Mouse (Mus musculus) forebrain, embryonic 11.5 days (tissue): ENCODE data around the gene Ngf. TPM values are rescaled to one million over a fixed set of nuclear protein-coding genes. Genes with fewer than 3 reads are reported as not detected.

Source experiments
- ATAC-seq: fragments of 200-750 bp; cut with Nextera tagmentation; replicated peaks from 2 replicates; pipeline ENCODE4 v1.8.0; 2017; ENCODE audit warnings: moderate TSS enrichment; ENCODE audit not compliant: low FRiP score
- DNase-seq: peaks from one replicate; pipeline ENCODE4 v3.0.0-alpha.2; 2017; ENCODE audit warnings: low spot score
- H3K27ac ChIP-seq: fragments of 300-500 bp; sonication (generic); 2 replicates; pipeline ENCODE4 v1.5.1; 2014; ENCODE audit warnings: low read depth, low read length
- H3K27me3 ChIP-seq: fragments of 300-500 bp; sonication (generic); 2 replicates; pipeline ENCODE4 v1.6.1; 2014; ENCODE audit warnings: mild to moderate bottlenecking, low read length, mixed read lengths; ENCODE audit not compliant: control insufficient read depth, insufficient read depth
- H3K36me3 ChIP-seq: fragments of 300-500 bp; sonication (generic); 2 replicates; pipeline ENCODE4 v1.6.1; 2014; ENCODE audit warnings: mild to moderate bottlenecking, low read length, moderate library complexity, mixed read lengths; ENCODE audit not compliant: control insufficient read depth, insufficient read depth
- H3K4me1 ChIP-seq: fragments of 300-500 bp; sonication (generic); replicated peaks from 2 replicates; pipeline ENCODE4 v1.6.1; 2014; ENCODE audit warnings: low read length, mixed read lengths; ENCODE audit not compliant: control insufficient read depth, insufficient read depth
- H3K4me2 ChIP-seq: fragments of 300-500 bp; sonication (generic); 2 replicates; pipeline ENCODE4 v1.6.1; 2014; ENCODE audit warnings: low read depth, mild to moderate bottlenecking, low read length, moderate library complexity, mixed read lengths; ENCODE audit not compliant: severe bottlenecking
- H3K4me3 ChIP-seq: fragments of 300-500 bp; sonication (generic); 2 replicates; pipeline ENCODE4 v1.5.1; 2014; ENCODE audit warnings: low read depth, low read length
- H3K9ac ChIP-seq: fragments of 300-500 bp; sonication (generic); 2 replicates; pipeline ENCODE4 v1.6.1; 2014; ENCODE audit warnings: low read length
- H3K9me3 ChIP-seq: fragments of 300-500 bp; sonication (generic); 2 replicates; pipeline ENCODE4 v1.6.1; 2016; ENCODE audit warnings: low read length, mixed read lengths; ENCODE audit not compliant: control insufficient read depth
- polyA plus RNA-seq: library from polyadenylated mRNA; unstranded; fragments of >200 nt; fragmentation: Nextera tagmentation; extraction: Ambion mirVana; gene quantifications from 2 replicates; pipeline ENCODE4 v1.2.1, GENCODE M21; 2014

The Ngf gene
- polyA plus RNA-seq, 1 experiment from 2014 or later, result 0.57 TPM

DNA sequence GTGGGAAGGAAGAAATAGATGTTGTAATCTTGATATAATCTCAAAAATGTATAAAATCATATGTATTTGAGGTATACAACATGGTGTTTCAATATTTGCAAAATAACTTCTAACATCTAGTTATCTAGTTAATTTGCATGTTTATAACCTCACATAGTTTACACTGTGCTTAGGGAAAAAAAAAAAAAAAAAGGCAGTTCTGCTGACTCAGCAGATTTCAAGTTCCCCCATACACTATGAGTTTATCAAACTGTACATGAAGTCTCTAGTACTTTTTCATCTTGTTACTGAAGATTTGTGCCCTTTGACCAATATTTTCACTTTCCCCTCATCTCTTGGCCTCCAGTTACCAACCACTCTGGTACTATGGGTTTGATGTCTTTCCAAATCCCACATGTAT, 86.9 kb downstream of the Ngf start:
- no peak overlapping the region for H3K4me3 ChIP-seq
- H3K4me1 ChIP-seq, result no peaks in the 10 kb centered on the region
- H3K27me3 ChIP-seq, result no peaks in the 10 kb centered on the region
- H3K36me3 ChIP-seq, result no peaks in the 10 kb centered on the region
- H3K27ac ChIP-seq, result no peak overlapping the region
- DNase-seq (no peak), ATAC-seq (no peak)
- no peak overlapping the region for H3K4me2 ChIP-seq
- H3K9me3 ChIP-seq, result no peaks in the 10 kb centered on the region
- no peak overlapping the region for H3K9ac ChIP-seq
